Mouse (Mus musculus): ENCODE data around the gene Med13. TPM values are rescaled to one million over a fixed set of nuclear protein-coding genes. Genes with fewer than 3 reads are reported as not detected.

Gene Med13
- total RNA-seq (2021) = 10 to 100 TPM; 49.4 to 55.0 TPM
- long read RNA-seq, experiment 1, partial matches to known transcripts = 6 of 7 reads
- long read RNA-seq, experiment 1, other reads (novel, unspliced or antisense) = 0 of 7 reads
- long read RNA-seq, experiment 2, partial matches to known transcripts = 1 of 2 reads
- long read RNA-seq, experiment 2, other reads (novel, unspliced or antisense) = 1 of 2 reads

GRCm38 (mm10) chr11:86356854-86357788 lies at the start of gene Med13:
TSS of gene Med13 (minus strand) at chr11:86357602.
- DNase-seq = peak; percentile 71

GRCm38 (mm10) chr11:86404590-86404989 lies 47.2 kb upstream of the Med13 start:
- DNase-seq = no peak

DNA sequence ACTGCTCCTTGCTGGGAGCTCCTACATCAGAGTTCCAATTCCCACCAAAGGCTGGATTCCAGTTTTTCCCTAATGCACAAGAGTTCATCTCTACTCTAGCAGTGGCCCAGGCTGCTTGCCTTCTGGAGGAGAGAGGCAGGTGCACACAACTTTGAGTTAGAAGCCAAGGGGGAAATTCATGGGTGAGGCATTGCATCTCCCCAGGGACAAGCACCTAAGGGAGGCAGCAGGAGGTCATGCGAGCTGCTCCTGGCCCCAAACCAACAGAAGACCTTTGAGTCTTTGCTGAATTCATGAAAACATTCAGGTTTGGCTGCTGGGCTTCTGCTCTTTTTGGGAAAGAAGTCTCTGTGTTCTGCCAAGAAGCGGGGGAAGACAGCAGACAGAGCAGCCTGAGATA lies 46.4 kb upstream of the Med13 start:
- no peak for DNase-seq

DNA sequence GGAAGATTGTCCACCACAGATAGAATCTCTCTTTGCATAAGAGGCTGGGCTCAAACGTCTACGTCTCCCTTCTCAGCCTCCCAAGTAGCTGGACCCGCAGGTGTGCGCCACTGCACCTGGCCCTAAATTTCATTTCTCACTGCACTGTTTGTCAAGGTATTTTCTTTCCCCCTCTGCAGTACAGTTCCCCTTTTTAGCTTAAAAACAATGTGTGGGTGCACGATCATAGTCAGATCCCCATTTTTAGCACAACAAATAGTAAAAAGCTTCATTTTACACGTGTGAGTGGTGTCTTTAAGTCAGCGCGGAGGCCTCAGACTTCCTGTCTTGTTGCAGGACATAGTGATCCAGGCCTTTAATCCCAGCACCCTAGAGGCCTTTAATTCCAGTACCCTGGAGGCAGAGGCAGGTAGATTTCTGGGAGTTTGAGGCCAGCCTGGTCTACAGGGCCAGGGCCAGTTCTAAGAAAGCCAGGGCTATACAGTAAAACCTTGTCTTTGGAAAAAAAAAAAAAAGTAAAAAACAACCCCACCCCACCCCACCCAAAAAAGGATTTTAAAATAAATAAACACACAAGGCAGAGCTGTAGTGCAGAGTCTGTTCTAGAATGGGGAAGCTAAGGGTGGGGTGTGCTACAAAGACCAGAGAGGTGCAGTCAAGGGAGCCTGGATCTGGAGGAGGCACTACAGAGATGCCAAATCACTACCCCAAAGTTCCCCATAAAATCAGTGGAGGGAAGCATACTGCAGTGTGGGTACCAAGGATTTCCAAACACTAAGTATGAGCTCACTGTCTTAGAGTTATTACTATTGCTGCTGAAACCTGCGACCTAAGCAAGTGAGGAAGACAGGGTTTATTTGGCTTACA lies 42.1 kb upstream of the Med13 start:
- DNase-seq = no peak

- DNase-seq = no peak
Observed at GRCm38 (mm10) chr11:86396950-86397594, 39.7 kb upstream of the Med13 start.

- DNase-seq = no peak
Observed at GRCm38 (mm10) chr11:86396518-86396917, 39.1 kb upstream of the Med13 start.

GRCm38 (mm10) chr11:86395513-86396125 lies 38.2 kb upstream of the Med13 start:
- peak; percentile 84 for DNase-seq

GRCm38 (mm10) chr11:86395100-86395499 lies 37.7 kb upstream of the Med13 start:
- no peak for DNase-seq

DNA sequence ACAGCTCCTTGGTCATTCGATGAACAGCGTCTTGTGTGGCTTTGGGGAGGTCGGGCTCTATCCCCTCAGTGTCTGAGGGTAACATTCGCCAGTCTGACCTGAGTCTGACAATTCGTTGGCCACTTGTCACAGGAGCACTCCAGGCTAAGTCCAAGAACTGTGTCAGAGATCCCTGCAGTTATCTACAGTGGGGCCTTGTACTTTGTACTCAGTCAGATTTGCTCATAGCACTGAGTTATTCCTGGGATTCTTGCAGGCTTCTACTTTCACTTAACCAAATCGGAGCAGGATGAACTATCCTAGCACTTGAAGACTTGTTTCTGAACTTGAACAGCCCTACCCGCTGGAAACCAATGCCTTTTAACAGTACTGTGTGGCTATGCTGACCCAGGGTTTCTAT lies 34.3 kb upstream of the Med13 start:
- DNase-seq = no peak

GRCm38 (mm10) chr11:86390308-86390707 lies 32.9 kb upstream of the Med13 start:
- no peak for DNase-seq

- DNase-seq = no peak
Observed at GRCm38 (mm10) chr11:86389506-86389905, 32.1 kb upstream of the Med13 start.

DNA sequence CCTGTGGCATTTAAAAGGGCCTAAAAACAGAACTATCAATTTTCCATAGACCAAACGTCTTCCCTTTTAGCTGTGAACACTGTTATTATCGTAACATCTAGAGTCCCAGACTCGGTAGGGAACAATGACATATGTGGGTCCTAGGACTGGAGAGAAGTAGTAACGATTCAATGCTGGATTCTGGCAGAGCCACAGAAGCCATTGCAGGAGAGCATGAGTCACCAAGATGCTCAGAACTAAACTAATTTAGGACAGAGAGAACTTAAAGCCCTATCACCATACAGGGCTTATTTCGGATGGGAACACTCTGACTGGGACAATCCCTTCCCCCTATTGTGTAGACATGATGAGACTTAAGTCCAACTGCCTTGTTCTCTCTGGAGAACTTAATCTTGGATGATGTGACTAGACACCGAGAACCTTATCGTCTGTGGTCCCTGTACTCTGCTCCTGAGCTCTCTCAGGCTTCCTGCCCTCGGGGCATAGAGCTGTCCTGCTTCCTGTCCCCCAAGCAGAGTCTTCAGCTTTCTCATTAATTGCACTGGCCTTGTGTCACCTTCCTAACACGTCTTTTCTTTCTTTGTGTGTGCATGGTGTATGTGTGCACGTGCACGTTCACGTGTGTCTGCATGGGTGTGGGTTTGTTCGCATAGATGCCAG lies 31.5 kb upstream of the Med13 start:
- no peak for DNase-seq

- no peak for DNase-seq
Observed at GRCm38 (mm10) chr11:86387121-86387893, 29.9 kb upstream of the Med13 start.

- no peak for DNase-seq
Observed at GRCm38 (mm10) chr11:86386576-86386975, 29.2 kb upstream of the Med13 start.

- no peak for DNase-seq
Observed at GRCm38 (mm10) chr11:86385710-86386282, 28.4 kb upstream of the Med13 start.

DNA sequence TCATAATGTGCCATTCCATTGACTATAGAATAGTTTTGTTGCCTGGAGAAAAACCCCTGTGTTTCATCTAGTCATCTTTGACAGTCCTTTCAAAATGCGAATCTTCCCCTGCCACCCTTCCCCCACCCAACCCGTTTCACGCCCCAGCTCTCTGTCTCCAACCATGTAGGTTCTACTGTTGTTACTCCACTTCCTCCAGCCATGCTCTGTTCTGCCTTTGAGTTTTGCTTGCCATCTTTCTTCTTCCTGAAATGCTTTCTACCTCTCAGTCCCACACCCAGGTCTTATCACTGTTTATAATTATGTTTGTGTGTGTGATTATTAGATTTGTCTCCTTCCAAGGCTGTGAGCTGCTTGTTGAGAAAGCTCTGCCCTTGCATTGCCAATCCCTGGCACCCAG lies 26.7 kb upstream of the Med13 start:
- DNase-seq = no peak

DNA sequence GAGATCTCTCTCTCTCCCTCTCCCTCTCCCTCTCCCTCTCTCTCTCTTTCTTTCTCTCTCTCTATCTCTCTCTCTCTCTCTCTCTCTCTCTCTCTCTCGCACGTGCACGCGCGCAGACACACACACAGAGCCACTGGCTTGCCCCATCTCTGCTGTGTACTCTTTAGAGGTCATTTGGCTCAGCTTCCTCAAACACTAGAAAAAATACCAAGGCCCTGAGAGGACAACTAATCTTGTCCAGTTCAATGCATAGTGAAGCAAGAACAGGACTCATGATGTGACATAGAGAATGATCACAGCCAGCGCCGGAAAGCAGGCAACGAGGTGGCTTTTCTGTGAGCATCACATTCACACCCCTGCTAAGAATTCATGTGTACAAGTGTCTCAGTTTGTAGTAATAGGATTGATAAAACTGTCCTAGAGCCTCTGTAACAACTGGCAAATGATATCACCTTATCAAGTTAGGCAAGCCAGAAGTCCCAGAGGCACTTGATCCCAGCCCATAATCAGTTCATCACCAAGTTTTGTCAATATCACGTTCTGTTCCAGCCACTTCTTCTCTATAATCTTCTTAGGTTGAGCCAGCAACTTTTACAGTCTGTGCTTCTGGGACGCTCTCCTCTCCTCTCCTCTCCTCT lies 25.2 kb upstream of the Med13 start:
- DNase-seq = no peak

DNA sequence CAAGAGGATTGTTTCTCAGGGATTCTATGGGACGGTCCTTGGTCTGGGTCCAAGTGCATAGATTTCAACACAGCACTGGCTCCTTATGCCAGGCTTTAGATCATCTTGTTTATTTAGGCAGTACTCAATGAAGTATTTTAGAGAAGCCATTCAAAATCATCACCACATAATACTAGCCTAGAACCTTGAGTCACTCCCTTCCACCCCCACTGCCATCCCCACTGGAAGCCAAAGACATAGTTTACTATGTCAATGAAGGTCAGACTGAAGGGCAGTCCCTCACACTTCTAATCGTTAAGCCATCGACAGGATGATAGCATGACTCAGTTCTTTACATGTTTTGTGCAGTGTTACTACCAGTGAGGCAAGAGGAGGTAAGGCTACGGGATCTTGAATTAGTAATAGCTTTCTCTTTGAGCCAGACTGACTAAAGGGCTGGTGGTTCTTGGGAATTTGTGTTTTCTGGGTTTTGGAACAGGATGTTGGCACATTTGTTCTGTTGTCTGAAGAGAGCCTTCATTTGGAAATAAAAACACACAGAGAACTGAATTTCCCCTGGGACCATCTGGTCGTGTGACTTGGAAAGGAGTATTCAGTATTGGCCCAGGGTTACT lies 24.2 kb upstream of the Med13 start:
- peak; percentile 53 for DNase-seq
